Mouse (Mus musculus) hindlimb bud, embryonic 11.5 days (tissue): ENCODE data around the gene Comt.

Source experiments
- DNase-seq: peaks from one replicate; pipeline ENCODE4 v3.0.0-alpha.2; 2012; ENCODE audit warnings: low read depth, low spot score; ENCODE audit errors: extremely low spot score

Comt gene

GRCm38 (mm10) chr16:18411802-18412476 is 14.7 kb downstream of the Comt start:
- DNase-seq, result no peak

- no peak for DNase-seq
Observed at GRCm38 (mm10) chr16:18411026-18411649, 15.5 kb downstream of the Comt start.

- DNase-seq, result no peak
Observed at GRCm38 (mm10) chr16:18410418-18410817, 16.2 kb downstream of the Comt start.

GRCm38 (mm10) chr16:18409776-18410175 is 16.9 kb downstream of the Comt start:
- DNase-seq, result no peak

GRCm38 (mm10) chr16:18407912-18408311 is 18.7 kb downstream of the Comt start:
- DNase-seq, result no peak

- DNase-seq, result no peak
Observed at GRCm38 (mm10) chr16:18406293-18406692, 20.4 kb downstream of the Comt start.

- DNase-seq, result no peak
Observed at GRCm38 (mm10) chr16:18405876-18406275, 20.8 kb downstream of the Comt start.

- DNase-seq, result no peak
Observed at GRCm38 (mm10) chr16:18405091-18405854, 21.4 kb downstream of the Comt start.

- no peak for DNase-seq
Observed at GRCm38 (mm10) chr16:18403285-18403684, 23.4 kb downstream of the Comt start.

GRCm38 (mm10) chr16:18400472-18401216 is 26.0 kb downstream of the Comt start:
- no peak for DNase-seq

- no peak for DNase-seq
Observed at GRCm38 (mm10) chr16:18400028-18400427, 26.6 kb downstream of the Comt start.

- no peak for DNase-seq
Observed at GRCm38 (mm10) chr16:18396791-18397621, 29.6 kb downstream of the Comt start.

GRCm38 (mm10) chr16:18396201-18396600 is 30.5 kb downstream of the Comt start:
- no peak for DNase-seq

GRCm38 (mm10) chr16:18395620-18396036 is 31.0 kb downstream of the Comt start:
- DNase-seq, result no peak

- no peak for DNase-seq
Observed at GRCm38 (mm10) chr16:18394777-18395619, 31.7 kb downstream of the Comt start.

- no peak for DNase-seq
Observed at GRCm38 (mm10) chr16:18394056-18394455, 32.6 kb downstream of the Comt start.

- DNase-seq, result no peak
Observed at GRCm38 (mm10) chr16:18393595-18393994, 33.1 kb downstream of the Comt start.

GRCm38 (mm10) chr16:18392469-18393426 is 33.9 kb downstream of the Comt start:
- DNase-seq, result peak; percentile 50
